Mouse (Mus musculus) kidney, embryonic 14.5 days (tissue): Measurements from ENCODE around the gene Ranbp17. TPM values are rescaled to one million over a fixed set of nuclear protein-coding genes. Genes with fewer than 3 reads are reported as not detected.

Experiments
- ATAC-seq: fragments of 200-750 bp; cut with Nextera tagmentation; 2 replicates; pipeline ENCODE4 v1.8.0; 2017; ENCODE audit warnings: moderate number of reproducible peaks, mild to moderate bottlenecking, moderate TSS enrichment, moderate library complexity; ENCODE audit not compliant: low FRiP score, low TSS enrichment
- H3K27ac ChIP-seq: fragments of 300-500 bp; sonication (generic); 2 replicates; pipeline ENCODE4 v1.5.1; 2014; ENCODE audit warnings: low read depth, mild to moderate bottlenecking, low read length, moderate library complexity, mixed read lengths
- H3K27me3 ChIP-seq: fragments of 300-500 bp; sonication (generic); 2 replicates; pipeline ENCODE4 v1.6.1; 2014; ENCODE audit warnings: mild to moderate bottlenecking, low read length; ENCODE audit not compliant: control insufficient read depth, insufficient read depth
- H3K36me3 ChIP-seq: fragments of 300-500 bp; sonication (generic); 2 replicates; pipeline ENCODE4 v1.6.1; 2014; ENCODE audit warnings: low read length, mixed read lengths; ENCODE audit not compliant: control insufficient read depth, insufficient read depth
- H3K4me1 ChIP-seq: fragments of 300-500 bp; sonication (generic); 2 replicates; pipeline ENCODE4 v1.6.1; 2014; ENCODE audit warnings: low read length, mixed read lengths; ENCODE audit not compliant: control insufficient read depth, insufficient read depth
- H3K4me2 ChIP-seq: fragments of 300-500 bp; sonication (generic); replicated peaks from 2 replicates; pipeline ENCODE4 v1.6.1; 2014; ENCODE audit warnings: low read depth, mild to moderate bottlenecking, low read length
- H3K4me3 ChIP-seq: fragments of 300-500 bp; sonication (generic); 2 replicates; pipeline ENCODE4 v1.5.1; 2014; ENCODE audit warnings: mild to moderate bottlenecking, low read length
- H3K9ac ChIP-seq: fragments of 300-500 bp; sonication (generic); 2 replicates; pipeline ENCODE4 v1.6.1; 2014; ENCODE audit warnings: low read depth, mild to moderate bottlenecking, low read length, moderate library complexity
- H3K9me3 ChIP-seq: fragments of 300-500 bp; sonication (generic); 2 replicates; pipeline ENCODE4 v1.6.1; 2016; ENCODE audit warnings: low read length; ENCODE audit not compliant: control insufficient read depth
- WGBS: fragments of 180-500 bp; shearing (Covaris S2); extraction: QIAGEN DNeasy Blood & Tissue Kit; methylation state at CpG from one replicate; pipeline ENCODE4 v1.1.7; 2014; 5-methylcytosine and 5-hydroxymethylcytosine counted together
- polyA plus RNA-seq: library from polyadenylated mRNA; unstranded; fragments of >200 nt; fragmentation: Nextera tagmentation; extraction: Ambion mirVana; gene quantifications from 2 replicates; pipeline ENCODE4 v1.2.1, GENCODE M21; 2014

Gene Ranbp17
- polyA plus RNA-seq, 1 experiment from 2014 or later = 9.8 TPM

DNA sequence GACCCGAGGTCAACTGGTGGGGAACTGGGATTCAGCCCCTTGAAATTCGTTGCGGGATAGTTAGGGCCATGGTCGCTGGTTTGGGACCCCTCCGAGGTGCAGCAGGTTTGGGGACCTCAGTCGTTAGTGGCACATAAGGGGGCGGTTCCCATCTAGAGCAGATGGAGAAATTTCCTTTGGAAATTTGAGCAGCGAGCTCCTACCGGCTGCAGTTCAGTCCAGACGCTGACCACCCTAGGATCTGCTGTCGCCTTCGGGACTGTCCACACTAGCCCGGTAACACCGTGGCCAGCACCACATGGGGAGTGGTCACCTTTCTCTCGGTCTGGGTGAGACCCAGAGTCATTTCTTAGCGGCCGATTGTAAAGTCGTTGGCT lies 309.2 kb downstream of the Ranbp17 start:
- Histone ChIP-seq H3K27me3 (peaks cover 84% of the 10 kb centered on the region), H3K4me3 (0 out of 2 replicates have a peak overlapping the region, but pooled peaks have one; percentile 35), H3K9me3 (no peaks in the 10 kb centered on the region), H3K27ac (no peak overlapping the region), H3K4me2 (peak overlapping the region; percentile 45; the same call in 1 of the 2 replicates), H3K36me3 (no peaks in the 10 kb centered on the region), H3K4me1 (peaks cover 31% of the 10 kb centered on the region), H3K9ac (no peak overlapping the region)
- ATAC-seq = no peak
- WGBS = under 1% methylated on average over 18 of the region's 18 CpGs

DNA sequence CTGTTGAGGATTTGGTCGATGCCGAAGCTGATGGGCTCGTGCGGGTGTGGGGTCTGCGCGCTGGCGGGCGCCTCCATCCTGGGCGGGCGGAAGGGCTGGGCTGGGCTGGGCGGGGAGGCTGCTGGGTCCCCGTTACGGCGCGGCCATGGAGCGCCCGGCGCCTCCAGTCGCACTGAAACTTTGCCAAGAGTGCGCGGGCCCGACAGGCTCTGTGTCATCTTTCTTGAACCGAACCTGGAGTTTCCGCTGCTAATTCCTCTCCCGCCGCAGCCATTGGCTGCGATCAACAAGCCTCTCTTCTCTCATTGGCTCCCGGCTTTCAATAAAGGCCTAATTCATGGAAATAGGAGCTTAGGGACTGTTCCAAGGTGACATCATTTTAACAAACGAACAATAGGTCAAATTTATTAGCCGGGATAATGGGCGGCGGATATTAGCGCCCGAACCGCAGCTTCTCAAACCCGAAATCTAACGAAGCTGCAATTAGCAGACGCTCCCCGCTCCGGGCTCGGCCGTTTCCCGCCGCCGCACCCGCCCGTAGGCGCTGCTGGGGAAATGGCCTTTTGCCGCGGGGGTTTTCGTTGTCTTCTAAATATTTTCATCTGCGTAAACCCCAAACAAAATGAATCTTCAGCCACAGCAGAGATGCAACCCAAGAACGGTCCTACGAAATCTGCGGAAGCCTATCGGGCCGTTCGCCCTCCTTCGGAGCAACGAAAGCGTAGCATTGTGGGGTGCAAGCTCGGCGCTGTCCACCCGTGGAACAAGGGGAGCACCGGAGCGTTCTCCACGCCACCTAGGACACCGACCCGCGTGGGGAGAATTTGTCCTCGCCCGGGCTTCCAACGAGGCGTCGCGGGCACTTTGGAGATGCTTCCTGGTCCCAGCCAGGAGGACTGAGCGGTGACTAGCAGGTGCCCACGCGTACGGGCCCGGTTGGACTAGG lies 309.9 kb downstream of the Ranbp17 start, which contains the start of gene Tlx3:
Tlx3 (minus strand) TSS at position 207 of the 946 bp plus-strand sequence.
- Histone ChIP-seq H3K9me3 (no peaks in the 10 kb centered on the region), H3K27me3 (peaks cover 91% of the 10 kb centered on the region), H3K36me3 (no peaks in the 10 kb centered on the region), H3K9ac (no peak within 1 kb of the TSS), H3K4me1 (peaks cover 31% of the 10 kb centered on the region), H3K27ac (no peak within 1 kb of the TSS), H3K4me2 (peak within 1 kb of the TSS; percentile 45), H3K4me3 (peak within 1 kb of the TSS; percentile 35)
- under 1% methylated on average over 75 of the region's 81 CpGs for WGBS
- ATAC-seq = peak; percentile 20; the same call in 1 of the 2 replicates

DNA sequence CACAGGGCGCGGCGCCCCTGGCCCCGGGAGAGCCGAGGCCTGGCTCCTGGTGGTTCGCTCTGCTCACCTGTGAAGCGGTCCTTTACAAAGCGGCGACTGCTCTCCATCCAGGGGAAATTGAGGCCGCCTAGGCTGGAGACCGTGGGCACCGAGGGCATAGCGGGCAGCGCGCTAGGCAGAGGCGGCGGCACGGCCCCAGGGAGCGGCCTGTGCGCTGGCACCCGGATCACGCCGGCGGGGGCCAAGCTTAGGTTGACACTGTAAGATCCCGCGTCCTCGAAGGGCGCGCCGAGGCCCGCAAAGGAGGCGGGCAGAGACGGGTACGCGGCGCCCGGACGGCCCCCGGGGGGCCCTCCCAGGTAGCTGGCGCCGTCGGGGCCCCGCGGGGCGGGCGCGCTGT lies 310.6 kb downstream of the Ranbp17 start:
- Histone ChIP-seq H3K27me3 (peaks cover 95% of the 10 kb centered on the region), H3K4me1 (peaks cover 31% of the 10 kb centered on the region), H3K9me3 (no peaks in the 10 kb centered on the region; the same call in 1 of the 2 replicates), H3K36me3 (no peaks in the 10 kb centered on the region), H3K9ac (no peak overlapping the region), H3K4me2 (peak overlapping the region; percentile 45), H3K4me3 (peak overlapping the region; percentile 35), H3K27ac (no peak overlapping the region)
- WGBS = 2% methylated on average over 39 of the region's 47 CpGs
- peak; percentile 5; the same call in 1 of the 2 replicates for ATAC-seq

DNA sequence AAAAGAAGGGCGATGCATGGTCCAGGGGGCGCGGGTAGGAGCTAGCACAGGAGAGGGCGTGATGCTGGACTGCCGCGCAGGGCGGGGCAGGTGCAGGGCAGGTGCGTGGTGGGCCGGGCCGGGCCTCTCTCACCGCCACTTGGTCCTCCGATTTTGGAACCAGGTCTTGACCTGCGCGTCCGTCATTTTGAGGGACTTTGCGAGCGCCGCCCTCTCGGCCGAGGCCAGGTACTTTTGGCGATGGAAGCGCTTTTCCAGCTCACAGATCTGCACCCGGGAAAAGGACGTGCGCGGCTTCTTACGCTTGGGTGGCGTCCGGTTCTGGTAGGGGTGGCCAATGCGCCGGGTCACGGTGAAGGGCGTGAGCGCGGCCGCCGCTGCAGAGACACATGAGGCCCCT lies 311.2 kb downstream of the Ranbp17 start:
- peaks cover 31% of the 10 kb centered on the region for H3K4me1 ChIP-seq
- peak overlapping the region; percentile 45; the same call in 1 of the 2 replicates for H3K4me2 ChIP-seq
- peak; percentile 5; the same call in 1 of the 2 replicates for ATAC-seq
- peaks cover 4% of the 10 kb centered on the region; the same call in 1 of the 2 replicates for H3K9me3 ChIP-seq
- H3K36me3 ChIP-seq = no peaks in the 10 kb centered on the region
- H3K27ac ChIP-seq = no peak overlapping the region
- H3K4me3 ChIP-seq = peak overlapping the region; percentile 35
- H3K9ac ChIP-seq = no peak overlapping the region
- WGBS = under 1% methylated on average over 36 of the region's 37 CpGs
- H3K27me3 ChIP-seq = peaks cover 97% of the 10 kb centered on the region

DNA sequence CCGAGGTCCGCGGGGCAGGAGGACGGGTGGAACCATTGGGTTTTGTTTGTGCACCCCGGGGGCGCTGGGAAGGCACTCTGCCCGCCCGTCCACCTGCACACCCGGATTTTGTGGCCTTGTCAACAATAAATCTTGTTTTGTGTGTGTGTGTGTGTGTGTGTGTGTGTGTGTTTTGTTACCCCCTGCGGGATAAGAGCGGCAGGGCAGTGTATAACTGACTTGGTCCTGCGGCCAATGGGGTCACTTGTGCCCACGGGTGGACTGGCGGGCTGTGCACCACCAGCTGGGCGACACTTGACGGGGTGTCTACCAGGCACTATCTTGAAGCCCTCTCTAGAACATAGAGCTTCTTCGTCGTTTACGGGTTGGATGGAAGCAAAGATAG lies 311.9 kb downstream of the Ranbp17 start:
- ATAC-seq = peak; percentile 8; the same call in 1 of the 2 replicates
- Histone ChIP-seq H3K4me1 (peaks cover 31% of the 10 kb centered on the region), H3K4me2 (peak overlapping the region; percentile 43), H3K27me3 (peaks cover 97% of the 10 kb centered on the region), H3K9ac (no peak overlapping the region; the same call in 1 of the 2 replicates), H3K4me3 (peak overlapping the region; percentile 23), H3K36me3 (no peaks in the 10 kb centered on the region), H3K27ac (no peak overlapping the region), H3K9me3 (peaks cover 7% of the 10 kb centered on the region; the same call in 1 of the 2 replicates)
- under 1% methylated on average over 19 of the region's 19 CpGs for WGBS

DNA sequence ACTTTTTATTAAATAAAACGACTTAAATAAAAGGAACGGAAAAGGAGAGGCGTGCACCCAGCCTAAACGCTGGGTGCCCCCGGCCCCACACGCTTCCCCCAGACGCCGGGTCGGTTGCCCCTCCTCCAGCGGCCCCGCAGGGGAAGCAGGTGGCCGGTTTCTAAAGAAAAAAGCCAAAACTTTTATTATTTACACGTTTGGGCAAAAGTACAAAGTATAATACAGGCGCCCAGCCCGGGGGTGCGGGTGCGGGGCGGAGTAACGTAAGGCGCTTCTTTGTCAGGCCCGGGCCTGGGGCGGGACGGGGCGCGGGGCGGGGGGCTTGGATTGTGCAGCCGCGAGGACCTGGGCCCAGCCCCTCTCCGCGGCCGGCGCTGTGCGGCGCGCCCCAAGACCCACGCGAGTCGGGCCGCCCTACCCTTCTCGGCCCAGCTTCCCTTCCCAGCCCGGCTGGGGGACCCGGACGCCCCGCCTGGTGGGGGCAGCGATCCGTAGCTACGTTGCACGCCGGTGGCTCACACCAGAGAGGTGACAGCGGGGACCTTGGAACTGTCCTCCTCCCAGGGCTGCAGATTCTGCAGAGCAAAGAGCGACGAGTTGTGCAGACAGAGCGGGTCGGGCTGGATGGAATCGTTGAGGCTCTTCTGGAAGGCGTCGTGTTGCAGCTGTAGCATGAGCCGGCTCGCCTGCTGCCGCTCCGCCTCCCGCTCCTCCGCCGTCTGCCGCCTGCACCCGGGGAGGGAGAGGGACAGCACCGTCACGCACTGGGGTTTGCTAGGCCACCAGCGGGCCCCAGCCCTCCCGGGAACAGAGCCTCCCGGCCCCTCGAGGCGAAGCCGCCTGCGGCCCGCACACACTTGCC lies 312.6 kb downstream of the Ranbp17 start:
- H3K27me3 ChIP-seq = peaks cover 97% of the 10 kb centered on the region
- H3K36me3 ChIP-seq = no peaks in the 10 kb centered on the region
- peak overlapping the region; percentile 25 for H3K9ac ChIP-seq
- ATAC-seq = peak; percentile 51
- peak overlapping the region; percentile 23 for H3K4me3 ChIP-seq
- peaks cover 7% of the 10 kb centered on the region; the same call in 1 of the 2 replicates for H3K9me3 ChIP-seq
- WGBS = under 1% methylated on average over 65 of the region's 76 CpGs
- H3K4me1 ChIP-seq = peaks cover 31% of the 10 kb centered on the region
- H3K27ac ChIP-seq = no peak overlapping the region
- peak overlapping the region; percentile 43 for H3K4me2 ChIP-seq

DNA sequence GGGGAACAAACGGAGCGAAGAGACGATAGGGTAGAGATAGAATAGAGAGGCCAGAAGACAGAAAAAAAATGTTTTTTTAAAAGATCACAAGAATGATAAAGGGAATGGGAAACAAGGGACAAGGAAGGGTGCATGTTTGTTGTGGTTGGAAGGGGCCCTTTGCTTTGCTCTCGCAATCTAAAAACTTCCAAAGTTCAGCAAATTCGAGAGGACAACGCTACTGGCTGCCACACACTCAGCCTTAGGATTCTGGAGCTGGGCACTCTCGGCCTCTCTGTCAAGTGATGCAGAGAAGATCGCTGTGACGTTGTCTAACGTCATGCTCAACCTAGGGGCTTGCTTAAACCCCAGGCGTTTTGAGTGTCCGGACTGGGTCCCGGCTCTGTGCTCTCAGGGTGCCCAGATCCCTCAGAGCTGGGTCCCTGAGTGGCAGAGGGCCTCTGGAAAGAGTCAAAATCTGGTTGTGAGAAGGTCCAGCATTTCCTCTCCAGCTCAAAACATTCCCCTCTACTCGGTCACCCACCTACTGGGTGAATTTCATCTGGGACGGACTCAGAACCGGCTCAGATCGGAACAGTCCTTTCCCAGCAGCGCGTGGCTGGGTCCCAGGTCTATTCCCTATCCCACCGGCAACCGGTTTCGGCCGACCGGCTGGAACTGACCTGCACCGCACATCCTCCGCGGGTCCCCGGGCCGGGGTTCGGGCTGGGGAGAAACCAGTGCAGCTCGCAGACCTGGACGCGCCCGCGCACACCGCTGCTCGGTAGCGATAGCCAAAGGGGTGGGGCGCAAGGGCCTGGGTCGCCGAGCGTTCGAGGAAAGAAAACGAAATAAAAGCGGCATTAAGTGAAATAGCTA lies 313.4 kb downstream of the Ranbp17 start:
- no peak for ATAC-seq
- Histone ChIP-seq H3K9ac (no peak overlapping the region), H3K4me3 (peak overlapping the region; percentile 23), H3K36me3 (no peaks in the 10 kb centered on the region), H3K27me3 (peaks cover 97% of the 10 kb centered on the region), H3K9me3 (peaks cover 7% of the 10 kb centered on the region; the same call in 1 of the 2 replicates), H3K27ac (no peak overlapping the region), H3K4me1 (peaks cover 31% of the 10 kb centered on the region), H3K4me2 (peak overlapping the region; percentile 43)
- under 1% methylated on average over 45 of the region's 45 CpGs for WGBS

DNA sequence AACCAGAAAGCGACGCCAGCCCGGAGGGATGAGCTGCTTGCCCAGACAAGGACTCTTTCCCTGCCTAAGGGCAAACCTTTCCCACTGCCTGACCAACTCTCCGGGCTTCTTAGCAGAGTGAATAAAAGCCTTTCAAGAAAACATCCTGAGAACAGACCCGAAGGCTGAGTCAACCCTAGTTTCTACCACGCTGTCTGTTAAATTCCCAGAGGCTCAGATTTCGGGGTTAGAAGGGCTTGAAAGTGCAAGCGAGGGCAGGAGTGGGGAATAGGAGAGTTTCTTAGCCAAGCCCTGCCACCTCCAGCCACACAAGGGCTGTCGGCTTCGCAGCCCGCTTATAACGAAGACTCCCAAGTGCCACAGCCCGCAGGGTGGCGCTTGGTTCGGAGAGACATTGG lies 314.4 kb downstream of the Ranbp17 start:
- Histone ChIP-seq H3K9me3 (peaks cover 7% of the 10 kb centered on the region; the same call in 1 of the 2 replicates), H3K4me2 (no peak overlapping the region), H3K27ac (no peak overlapping the region), H3K27me3 (peaks cover 94% of the 10 kb centered on the region), H3K4me3 (no peak overlapping the region), H3K4me1 (peaks cover 31% of the 10 kb centered on the region), H3K36me3 (no peaks in the 10 kb centered on the region), H3K9ac (no peak overlapping the region)
- no peak for ATAC-seq
- WGBS = 2% methylated on average over 15 of the region's 15 CpGs
